Mouse (Mus musculus) neural tube, embryonic 15.5 days (tissue): ENCODE measurements around the gene Capn8. TPM values are rescaled to one million over a fixed set of nuclear protein-coding genes. Genes with fewer than 3 reads are reported as not detected.

Source experiments
- ATAC-seq: fragments of 200-750 bp; cut with Nextera tagmentation; 2 replicates; pipeline ENCODE4 v1.8.0; 2017; ENCODE audit warnings: mild to moderate bottlenecking, moderate TSS enrichment, moderate library complexity; ENCODE audit not compliant: low FRiP score
- H3K27ac ChIP-seq: fragments of 300-500 bp; sonication (generic); replicated peaks from 2 replicates; pipeline ENCODE4 v1.5.1; 2015; ENCODE audit warnings: mild to moderate bottlenecking, inconsistent platforms
- H3K27me3 ChIP-seq: fragments of 300-500 bp; sonication (generic); replicated peaks from 2 replicates; pipeline ENCODE4 v1.6.1; 2015; ENCODE audit warnings: inconsistent platforms
- H3K36me3 ChIP-seq: fragments of 300-500 bp; sonication (generic); 2 replicates; pipeline ENCODE4 v1.6.1; 2015; ENCODE audit warnings: inconsistent platforms
- H3K4me1 ChIP-seq: fragments of 300-500 bp; sonication (generic); 2 replicates; pipeline ENCODE4 v1.6.1; 2015; ENCODE audit warnings: inconsistent platforms
- H3K4me2 ChIP-seq: fragments of 300-500 bp; sonication (generic); 2 replicates; pipeline ENCODE4 v1.6.1; 2015; ENCODE audit warnings: inconsistent platforms, mild to moderate bottlenecking, moderate library complexity
- H3K4me3 ChIP-seq: fragments of 300-500 bp; sonication (generic); replicated peaks from 2 replicates; pipeline ENCODE4 v1.5.1; 2015; ENCODE audit warnings: mild to moderate bottlenecking, inconsistent platforms
- H3K9ac ChIP-seq: fragments of 300-500 bp; sonication (generic); replicated peaks from 2 replicates; pipeline ENCODE4 v1.6.1; 2015; ENCODE audit warnings: mild to moderate bottlenecking, inconsistent platforms
- H3K9me3 ChIP-seq: fragments of 300-500 bp; sonication (generic); replicated peaks from 2 replicates; pipeline ENCODE4 v1.6.1; 2016; ENCODE audit warnings: inconsistent platforms
- WGBS: fragments of 180-500 bp; shearing (Covaris S2); methylation state at CpG from one replicate; pipeline ENCODE4 v1.1.7; 2015; ENCODE audit warnings: mixed read lengths; 5-methylcytosine and 5-hydroxymethylcytosine counted together
- polyA plus RNA-seq: library from polyadenylated mRNA; unstranded; fragments of >200 nt; fragmentation: Nextera tagmentation; extraction: Ambion mirVana; gene quantifications from 2 replicates; pipeline ENCODE4 v1.2.1, GENCODE M21; 2015

Capn8 gene
- polyA plus RNA-seq, 1 experiment from 2014 or later: 0.08 TPM

GRCm38 (mm10) chr1:182574666-182575049 is 9.9 kb downstream of the Capn8 start:
- Histone ChIP-seq H3K4me3 (no peak overlapping the region), H3K36me3 (no peaks in the 10 kb centered on the region), H3K4me1 (peaks cover 13% of the 10 kb centered on the region), H3K4me2 (no peak overlapping the region), H3K9me3 (no peaks in the 10 kb centered on the region), H3K9ac (no peak overlapping the region), H3K27ac (no peak overlapping the region), H3K27me3 (peaks cover 5% of the 10 kb centered on the region; the same call in 1 of the 2 replicates)
- WGBS: 46% methylated on average over 4 of the region's 4 CpGs
- no peak for ATAC-seq

GRCm38 (mm10) chr1:182584169-182584568 is 19.4 kb downstream of the Capn8 start:
- H3K4me1 ChIP-seq: peaks cover 5% of the 10 kb centered on the region
- no peak overlapping the region for H3K27ac ChIP-seq
- H3K4me2 ChIP-seq: no peak overlapping the region
- no peaks in the 10 kb centered on the region for H3K9me3 ChIP-seq
- no peak overlapping the region for H3K9ac ChIP-seq
- 89% methylated on average over 6 of the region's 6 CpGs for WGBS
- ATAC-seq: no peak
- H3K36me3 ChIP-seq: no peaks in the 10 kb centered on the region
- H3K4me3 ChIP-seq: no peak overlapping the region
- H3K27me3 ChIP-seq: peaks cover 6% of the 10 kb centered on the region; the same call in 1 of the 2 replicates

GRCm38 (mm10) chr1:182585162-182585840 is 20.5 kb downstream of the Capn8 start:
- H3K4me1 ChIP-seq: peaks cover 5% of the 10 kb centered on the region
- H3K27ac ChIP-seq: no peak overlapping the region
- peak overlapping the region; percentile 47 for H3K4me2 ChIP-seq
- WGBS: 24% methylated on average over 16 of the region's 16 CpGs
- H3K9ac ChIP-seq: no peak overlapping the region
- ATAC-seq: no peak
- peak overlapping the region; percentile 10; the same call in 1 of the 2 replicates for H3K4me3 ChIP-seq
- no peaks in the 10 kb centered on the region for H3K36me3 ChIP-seq
- peaks cover 3% of the 10 kb centered on the region; the same call in 1 of the 2 replicates for H3K27me3 ChIP-seq
- H3K9me3 ChIP-seq: no peaks in the 10 kb centered on the region

GRCm38 (mm10) chr1:182587706-182588105 is 22.9 kb downstream of the Capn8 start:
- Histone ChIP-seq H3K36me3 (no peaks in the 10 kb centered on the region), H3K4me1 (peaks cover 9% of the 10 kb centered on the region), H3K27ac (no peak overlapping the region), H3K27me3 (peaks cover 3% of the 10 kb centered on the region; the same call in 1 of the 2 replicates), H3K4me3 (no peak overlapping the region), H3K9ac (no peak overlapping the region), H3K4me2 (no peak overlapping the region), H3K9me3 (no peaks in the 10 kb centered on the region)
- no peak for ATAC-seq
- WGBS: 76% methylated on average over 4 of the region's 4 CpGs

GRCm38 (mm10) chr1:182591491-182591890 is 26.7 kb downstream of the Capn8 start:
- Histone ChIP-seq H3K36me3 (no peaks in the 10 kb centered on the region), H3K9me3 (no peaks in the 10 kb centered on the region), H3K27ac (no peak overlapping the region), H3K9ac (no peak overlapping the region), H3K4me1 (peaks cover 7% of the 10 kb centered on the region; the same call in 1 of the 2 replicates), H3K27me3 (no peaks in the 10 kb centered on the region), H3K4me3 (no peak overlapping the region), H3K4me2 (no peak overlapping the region)
- no peak for ATAC-seq
- WGBS: 75% methylated on average over 7 of the region's 7 CpGs

GRCm38 (mm10) chr1:182592436-182592835 is 27.6 kb downstream of the Capn8 start:
- Histone ChIP-seq H3K27me3 (no peaks in the 10 kb centered on the region), H3K36me3 (no peaks in the 10 kb centered on the region), H3K9ac (no peak overlapping the region), H3K9me3 (no peaks in the 10 kb centered on the region), H3K27ac (no peak overlapping the region), H3K4me1 (peaks cover 8% of the 10 kb centered on the region; the same call in 1 of the 2 replicates), H3K4me2 (no peak overlapping the region), H3K4me3 (no peak overlapping the region)
- no peak for ATAC-seq
- WGBS: 58% methylated on average over 4 of the region's 4 CpGs

- ATAC-seq: peak; percentile 68
- H3K36me3 ChIP-seq: no peaks in the 10 kb centered on the region
- H3K4me1 ChIP-seq: peaks cover 22% of the 10 kb centered on the region
- H3K9me3 ChIP-seq: no peaks in the 10 kb centered on the region
- 0 out of 2 replicates have a peak overlapping the region, but pooled peaks have one; percentile 1 for H3K4me2 ChIP-seq
- WGBS: 34% methylated on average over 17 of the region's 17 CpGs
- H3K4me3 ChIP-seq: no peak overlapping the region
- H3K27me3 ChIP-seq: no peaks in the 10 kb centered on the region
- H3K9ac ChIP-seq: no peak overlapping the region
- peak overlapping the region; percentile 46; the same call in 1 of the 2 replicates for H3K27ac ChIP-seq
Observed at GRCm38 (mm10) chr1:182605330-182606150, 40.7 kb downstream of the Capn8 start.

- Histone ChIP-seq H3K9me3 (no peaks in the 10 kb centered on the region), H3K27ac (no peak overlapping the region), H3K9ac (no peak overlapping the region), H3K4me1 (peaks cover 17% of the 10 kb centered on the region), H3K27me3 (no peaks in the 10 kb centered on the region), H3K4me3 (no peak overlapping the region), H3K36me3 (no peaks in the 10 kb centered on the region), H3K4me2 (no peak overlapping the region)
- WGBS: 61% methylated on average over 4 of the region's 4 CpGs
- no peak for ATAC-seq
Observed at GRCm38 (mm10) chr1:182609701-182610335, 45.0 kb downstream of the Capn8 start.

- ATAC-seq: no peak
- H3K9ac ChIP-seq: no peak overlapping the region
- peaks cover 23% of the 10 kb centered on the region for H3K4me1 ChIP-seq
- H3K4me2 ChIP-seq: no peak overlapping the region
- no peaks in the 10 kb centered on the region for H3K36me3 ChIP-seq
- no peak overlapping the region for H3K4me3 ChIP-seq
- no peaks in the 10 kb centered on the region for H3K9me3 ChIP-seq
- H3K27me3 ChIP-seq: no peaks in the 10 kb centered on the region
- H3K27ac ChIP-seq: no peak overlapping the region
- 50% methylated on average over 1 of the region's 1 CpGs for WGBS
Observed at GRCm38 (mm10) chr1:182615465-182615864, 50.7 kb downstream of the Capn8 start.

GRCm38 (mm10) chr1:182618200-182618947 is 53.6 kb downstream of the Capn8 start:
- Histone ChIP-seq H3K4me3 (no peak overlapping the region), H3K27me3 (no peaks in the 10 kb centered on the region), H3K36me3 (no peaks in the 10 kb centered on the region), H3K27ac (peak overlapping the region; percentile 60), H3K9ac (no peak overlapping the region), H3K4me2 (peak overlapping the region; percentile 25), H3K4me1 (peaks cover 23% of the 10 kb centered on the region), H3K9me3 (no peaks in the 10 kb centered on the region)
- WGBS: 34% methylated on average over 16 of the region's 16 CpGs
- ATAC-seq: peak; percentile 82

- ATAC-seq: no peak
- no peak overlapping the region for H3K4me2 ChIP-seq
- no peak overlapping the region for H3K9ac ChIP-seq
- H3K4me1 ChIP-seq: peaks cover 23% of the 10 kb centered on the region
- no peak overlapping the region for H3K27ac ChIP-seq
- WGBS: 32% methylated on average over 4 of the region's 4 CpGs
- no peaks in the 10 kb centered on the region for H3K27me3 ChIP-seq
- H3K9me3 ChIP-seq: no peaks in the 10 kb centered on the region
- no peaks in the 10 kb centered on the region for H3K36me3 ChIP-seq
- no peak overlapping the region for H3K4me3 ChIP-seq
Observed at GRCm38 (mm10) chr1:182620470-182620869, 55.7 kb downstream of the Capn8 start.
